In the genomic region with DNA sequence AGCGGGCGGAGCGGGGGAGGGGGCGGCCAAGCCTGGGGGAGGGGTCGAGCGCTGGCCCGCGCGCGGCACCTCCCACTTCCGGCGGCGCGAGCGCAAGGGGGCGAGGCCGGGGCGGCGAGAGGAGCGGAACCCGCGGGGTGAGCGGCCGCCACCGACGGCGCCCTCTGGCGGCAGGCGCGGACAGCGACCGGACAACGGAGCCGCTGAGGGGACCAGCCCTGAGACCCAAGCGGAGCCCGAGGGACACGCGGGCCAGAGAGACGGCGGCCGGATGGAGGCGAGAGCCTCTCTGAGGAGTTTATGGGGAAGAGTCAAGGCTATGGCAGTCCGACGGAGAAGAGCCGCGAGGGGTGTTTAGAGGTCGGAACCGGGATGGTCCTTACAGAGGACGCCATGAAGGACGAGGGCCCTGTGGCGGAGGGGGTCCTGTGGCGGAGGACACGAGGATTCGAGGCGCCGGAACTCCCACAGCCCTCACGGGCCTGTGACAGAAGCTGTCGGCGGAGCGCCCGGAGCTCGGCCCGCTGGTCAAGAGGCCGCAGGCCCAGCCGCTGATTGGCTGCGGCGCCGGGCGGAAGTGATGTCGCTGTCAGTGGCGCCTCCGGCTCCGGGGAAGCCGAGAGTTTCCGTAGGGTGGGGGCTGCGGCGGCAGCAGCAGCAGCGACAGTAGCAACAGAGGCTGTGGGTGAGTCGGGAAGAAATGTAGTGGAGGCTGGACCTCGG, we compare ENCODE assay signal across 8 mouse cellular contexts. TPM values are rescaled to one million over a fixed set of nuclear protein-coding genes. Genes with fewer than 3 reads are reported as not detected.
DNase-seq lines count a peak whose midpoint lies in the region; ATAC-seq lines count a peak whose summit lies in the region.

A gene (plus strand): TSS at position 143 of the 723 bp plus-strand sequence.
A gene (minus strand): TSS at position 557 of the 723 bp plus-strand sequence.

- H3K79me2 ChIP-seq in macrophage (ENCODE audit: inconsistent target): peaks cover 62% of the 10 kb centered on the region

- ATAC-seq in hindbrain, embryonic 16.5 days: peak; percentile 94

- peak; percentile 79 for DNase-seq in R1 (ENCODE audit: low read depth, low spot score)
- DNase-seq in cerebellum, postnatal 25 days: peak; percentile 94 to 97
- DNase-seq in gastrocnemius, adult 18-20 months (ENCODE audit: low spot score): peak; percentile 91
- peak; percentile 87 to 94 for DNase-seq in left cerebral cortex, adult 18-20 months (ENCODE audit: low spot score in 2 of 2)
- DNase-seq in right cerebral cortex, adult 18-20 months: peak; percentile 93
- DNase-seq in urinary bladder, postnatal 10 days (ENCODE audit: low spot score): peak; percentile 81

- peaks cover 20% of the 10 kb centered on the region for H3K4me1 ChIP-seq in hindbrain, embryonic 16.5 days (ENCODE audit: control insufficient read depth, insufficient read depth, low read depth, low read length)

- peaks cover 19% of the 10 kb centered on the region for H3K36me3 ChIP-seq in hindbrain, embryonic 16.5 days (ENCODE audit: control insufficient read depth, insufficient read depth, low read length)
- peaks cover 26% of the 10 kb centered on the region; the same call in 1 of the 2 replicates for H3K36me3 ChIP-seq in macrophage (ENCODE audit: inconsistent target)

- no peaks in the 10 kb centered on the region for H3K9me3 ChIP-seq in hindbrain, embryonic 16.5 days (ENCODE audit: control insufficient read depth, low read length)

- H3K27me3 ChIP-seq in hindbrain, embryonic 16.5 days (replicated peaks; ENCODE audit: control insufficient read depth, insufficient read depth, low read length): no peaks in the 10 kb centered on the region

- H3K27ac ChIP-seq in hindbrain, embryonic 16.5 days (ENCODE audit: low read depth, low read length): peak within 1 kb of the TSS; percentile 98
- peak within 1 kb of the TSS; percentile 91 for H3K27ac ChIP-seq in macrophage

- H3K4me3 ChIP-seq in hindbrain, embryonic 16.5 days (ENCODE audit: low read length): peak within 1 kb of the TSS; percentile 90
- H3K4me3 ChIP-seq in macrophage (ENCODE audit: inconsistent target): peak within 1 kb of the TSS; percentile 92

- WGBS in hindbrain, embryonic 16.5 days: under 1% methylated on average over 75 of the region's 80 CpGs
- 0% methylated on average over 76 of the region's 80 CpGs for WGBS in macrophage (ENCODE audit: missing documents)

- peak within 1 kb of the TSS; percentile 71 for H3K4me2 ChIP-seq in hindbrain, embryonic 16.5 days (ENCODE audit: low read length)

- H3K9ac ChIP-seq in hindbrain, embryonic 16.5 days (ENCODE audit: low read depth, low read length): peak within 1 kb of the TSS; percentile 97

RNA-seq across cellular contexts. Expression of the first gene that starts in this region (rescaled TPM):
- 1 to 10 TPM; 8.0 to 9.0 TPM for total RNA-seq in gastrocnemius, adult 18-20 months (2021)
- 18.8 and 23.1 TPM in 2 replicates for polyA plus RNA-seq in hindbrain, embryonic 16.5 days (2015; fragmentation: Nextera tagmentation; extraction: Ambion mirVana)
- 10 to 100 TPM; 21.3 to 21.6 TPM for total RNA-seq in left cerebral cortex, adult 18-20 months (2021)
- 100 to 1,000 TPM in 22 of 26 experiments, 10 to 100 TPM in 4; 68.2 to 200 (median 119) TPM for total RNA-seq in macrophage (2018; cell fraction: chromatin; rRNA removed)
- 10 to 100 TPM; 13.6 to 28.3 (median 18.6) TPM for total RNA-seq in macrophage (2018; cell fraction: cytosol; rRNA removed)
- total RNA-seq in macrophage (2018; cell fraction: nucleus; rRNA removed): 100 to 1,000 TPM in 2 of 26 experiments, 10 to 100 TPM in 24; 47.1 to 195 (median 76.8) TPM
- polyA plus RNA-seq in macrophage (2018): 11.9 to 20.7 TPM (median 16.3 TPM) in 3 replicates

RNA-seq across cellular contexts. Expression of the second gene that starts in this region (rescaled TPM):
- 10 to 100 TPM; 28.2 to 29.5 TPM for total RNA-seq in gastrocnemius, adult 18-20 months (2021)
- polyA plus RNA-seq in hindbrain, embryonic 16.5 days (2015; fragmentation: Nextera tagmentation; extraction: Ambion mirVana): 79.7 and 103 TPM in 2 replicates
- total RNA-seq in left cerebral cortex, adult 18-20 months (2021): 10 to 100 TPM; 74.5 to 76.5 TPM
- 100 to 1,000 TPM in 18 of 26 experiments, 10 to 100 TPM in 8; 36.2 to 226 (median 145) TPM for total RNA-seq in macrophage (2018; cell fraction: chromatin; rRNA removed)
- total RNA-seq in macrophage (2018; cell fraction: cytosol; rRNA removed): 10 to 100 TPM; 24.4 to 50.7 (median 39.8) TPM
- 100 to 1,000 TPM in 5 of 26 experiments, 10 to 100 TPM in 21; 33.3 to 106 (median 74.4) TPM for total RNA-seq in macrophage (2018; cell fraction: nucleus; rRNA removed)
- 17.7 to 39.2 TPM (median 25.2 TPM) in 3 replicates for polyA plus RNA-seq in macrophage (2018)

Comparison
In these comparisons a context has a peak if more than half of its experiments do, and no peak if none do; other contexts are left out.
1. Peak in every context shown above with its lines: DNase-seq, ATAC-seq, H3K4me3 ChIP-seq and H3K27ac ChIP-seq.